Mouse (Mus musculus) G1E (cell line): ENCODE measurements around the gene Myl12a.

Source experiments
- CTCF ChIP-seq: IDR thresholded peaks from 2 replicates; pipeline ENCODE4 v1.5.1; 2012; ENCODE audit warnings: low read depth, low read length, inconsistent platforms, mixed read lengths
- TAL1 ChIP-seq: conservative IDR thresholded peaks from 2 replicates; pipeline ENCODE4 v1.6.1; 2012; ENCODE audit warnings: low read depth, low read length, inconsistent platforms, mixed read lengths

GRCm38 (mm10) chr17:70993385-70993807, 9.3 kb downstream of the Myl12a start:
- TF ChIP-seq CTCF (no peak), TAL1 (no peak)
